Mouse (Mus musculus): Measurements from ENCODE around the gene Gng13. TPM values are rescaled to one million over a fixed set of nuclear protein-coding genes. Genes with fewer than 3 reads are reported as not detected.

Gng13 gene
- total and polyA plus RNA-seq, 3 experiments, result 1.3 to 2.9 TPM; not detected in 1

DNA sequence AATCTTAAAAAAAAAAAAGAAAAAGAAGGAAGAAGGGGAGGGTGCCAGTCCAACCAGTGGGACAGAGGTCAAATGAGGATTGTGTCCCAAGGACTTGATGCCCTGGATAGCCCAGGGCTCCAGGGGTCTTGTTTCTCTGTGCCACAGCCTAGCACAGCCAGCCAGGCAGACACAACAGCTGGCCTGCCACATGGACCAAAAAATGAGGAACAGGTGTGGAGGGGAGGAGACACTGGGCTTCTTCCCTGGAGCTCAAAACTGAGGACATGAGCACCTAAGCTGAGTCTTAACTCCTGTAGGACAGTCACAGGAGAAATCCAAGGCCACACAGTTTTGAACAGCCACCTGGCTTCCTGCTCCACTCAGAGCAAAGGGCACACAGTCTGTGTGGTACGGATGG, 20.7 kb upstream of the Gng13 start:
- no peak overlapping the region for H3K9ac ChIP-seq (ENCODE audit: insufficient read depth, low read depth)
- no peaks in the 10 kb centered on the region for H3K9me3 ChIP-seq (replicated peaks; ENCODE audit: low read length)
- no peak overlapping the region for H3K4me3 ChIP-seq (replicated peaks in 1 of 3; ENCODE audit: low read depth in 2 of 3, low read length in 2 of 3, poor library complexity in 1 of 3)
- in situ Hi-C loops (cut with MboI; ENCODE audit: low pct_ligation_motif_present, low pct_unique_long_range_greater_than_20kb, low sequenced_read_pairs) (loop anchor here (5.0 to 10.0 kb wide), 3 partner anchors 184 to 301 kb away; no protein-coding TSS in a partner anchor), dilution Hi-C loops (cut with MboI; ENCODE audit: extremely low pct_ligation_motif_present, extremely low pct_unique_long_range_greater_than_20kb, low sequenced_read_pairs) (no loop called here)
- DNase-seq (ENCODE audit: extremely low read depth), result no peak
- no peak overlapping the region for H3K4me2 ChIP-seq (ENCODE audit: insufficient read depth, low read depth, poor library complexity, severe bottlenecking)
- no peak overlapping the region for H3K27ac ChIP-seq (ENCODE audit: insufficient read depth, low read depth)
- no peak for TF ChIP-seq SIN3A (IDR thresholded peaks at IDR 0.05; ENCODE audit: low read length)
- TF ChIP-seq TBP (conservative IDR thresholded peaks at IDR 0.05; ENCODE audit: low read depth, low read length), result no peak
- no peak for TF ChIP-seq POLR2A (IDR thresholded peaks at IDR 0.05; ENCODE audit: low read depth, low read length)
- TF ChIP-seq CHD2 (IDR thresholded peaks at IDR 0.05; ENCODE audit: low read length), result no peak
- no peak for TF ChIP-seq MAZ (IDR thresholded peaks at IDR 0.05; ENCODE audit: low read depth, low read length)
- TF ChIP-seq CTCF (conservative IDR thresholded peaks at IDR 0.05 in 1 of 2, IDR thresholded peaks at IDR 0.05 in 1 of 2; ENCODE audit: low read depth in 2 of 2, low read length in 2 of 2), result no peak
- no peak for TF ChIP-seq NELFE (IDR thresholded peaks at IDR 0.05; ENCODE audit: low read depth, low read length)
- TF ChIP-seq USF1 (IDR thresholded peaks at IDR 0.05; ENCODE audit: low read depth, low read length), result no peak
- no peak for TF ChIP-seq POLR2AphosphoS2 (IDR thresholded peaks at IDR 0.05; ENCODE audit: low read depth, low read length)
- no peak for TF ChIP-seq MEF2A (IDR thresholded peaks at IDR 0.05; ENCODE audit: borderline replicate concordance, low read depth, low read length)
- TF ChIP-seq ZKSCAN1 (IDR thresholded peaks at IDR 0.05; ENCODE audit: borderline replicate concordance, low read depth, low read length), result no peak
- TF ChIP-seq MAFK (IDR thresholded peaks at IDR 0.05; ENCODE audit: insufficient replicate concordance, low read length), result no peak
- TF ChIP-seq ELF1 (IDR thresholded peaks at IDR 0.05; ENCODE audit: low read depth, low read length), result no peak
- no peak for TF ChIP-seq ETS1 (conservative IDR thresholded peaks at IDR 0.05; ENCODE audit: low read depth, low read length)
- TF ChIP-seq GABPA (IDR thresholded peaks at IDR 0.05; ENCODE audit: insufficient replicate concordance, low read depth, low read length), result no peak
- no peak for TF ChIP-seq MXI1 (IDR thresholded peaks at IDR 0.05; ENCODE audit: low read depth, low read length)
- TF ChIP-seq HCFC1 (IDR thresholded peaks at IDR 0.05; ENCODE audit: low read depth, low read length), result no peak
- H3K79me2 ChIP-seq (replicated peaks; ENCODE audit: control insufficient read depth, extremely low read depth, insufficient read depth, poor library complexity, severe bottlenecking), result no peaks in the 10 kb centered on the region
- H3K27me3 ChIP-seq (replicated peaks), result peaks cover 50% of the 10 kb centered on the region
- H3K4me1 ChIP-seq (ENCODE audit: control insufficient read depth in 1 of 2, insufficient read depth in 2 of 2), result no peaks in the 10 kb centered on the region
- no peaks in the 10 kb centered on the region for H3K36me3 ChIP-seq (replicated peaks in 1 of 2; ENCODE audit: control insufficient read depth in 1 of 2, insufficient read depth in 1 of 2, low read length in 1 of 2)

DNA sequence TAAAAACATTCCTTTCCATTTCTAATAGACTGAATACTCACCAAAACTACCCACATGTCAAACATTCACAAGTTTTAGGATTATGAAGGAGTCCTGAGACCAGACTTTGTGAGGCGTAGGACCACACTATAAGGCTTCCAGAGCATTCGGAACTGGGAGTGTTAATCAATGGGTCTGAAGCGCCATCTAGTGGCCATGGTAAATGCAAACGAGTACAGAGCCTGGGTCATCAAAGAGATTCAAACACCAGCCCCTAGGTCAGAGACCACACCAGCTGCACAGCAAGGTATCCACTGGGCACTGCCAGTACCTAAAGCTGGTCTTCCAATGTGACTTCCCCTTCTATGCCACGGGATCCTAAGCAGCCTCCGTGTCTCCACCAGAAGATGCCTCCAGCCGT, 18.5 kb upstream of the Gng13 start:
- H3K36me3 ChIP-seq (replicated peaks in 1 of 2; ENCODE audit: control insufficient read depth in 1 of 2, insufficient read depth in 1 of 2, low read length in 1 of 2), result no peaks in the 10 kb centered on the region
- H3K4me1 ChIP-seq (ENCODE audit: control insufficient read depth in 1 of 2, insufficient read depth in 2 of 2), result no peaks in the 10 kb centered on the region
- no peak overlapping the region for H3K27ac ChIP-seq (ENCODE audit: insufficient read depth, low read depth)
- H3K27me3 ChIP-seq (replicated peaks), result peaks cover 47% of the 10 kb centered on the region
- H3K79me2 ChIP-seq (replicated peaks; ENCODE audit: control insufficient read depth, extremely low read depth, insufficient read depth, poor library complexity, severe bottlenecking), result no peaks in the 10 kb centered on the region
- peak; percentile 80 for DNase-seq (ENCODE audit: extremely low read depth)
- dilution Hi-C loops (cut with MboI; ENCODE audit: extremely low pct_ligation_motif_present, extremely low pct_unique_long_range_greater_than_20kb, low sequenced_read_pairs) (no loop called here), in situ Hi-C loops (cut with MboI; ENCODE audit: low pct_ligation_motif_present, low pct_unique_long_range_greater_than_20kb, low sequenced_read_pairs) (loop anchor here (5.0 to 10.0 kb wide), 3 partner anchors 186 to 304 kb away; no protein-coding TSS in a partner anchor)
- no peak overlapping the region for H3K9ac ChIP-seq (ENCODE audit: insufficient read depth, low read depth)
- no peak overlapping the region for H3K4me2 ChIP-seq (ENCODE audit: insufficient read depth, low read depth, poor library complexity, severe bottlenecking)
- no peak overlapping the region for H3K4me3 ChIP-seq (replicated peaks in 1 of 3; ENCODE audit: low read depth in 2 of 3, low read length in 2 of 3, poor library complexity in 1 of 3)
- TF ChIP-seq USF2 (conservative IDR thresholded peaks at IDR 0.05; ENCODE audit: low read depth, low read length) (no peak), CTCF (conservative IDR thresholded peaks at IDR 0.05 in 1 of 2, IDR thresholded peaks at IDR 0.05 in 1 of 2; ENCODE audit: low read depth in 2 of 2, low read length in 2 of 2) (peak; percentile 72 to 96), IRF4 (IDR thresholded peaks at IDR 0.05; ENCODE audit: low read depth, low read length) (peak; percentile 45; the same call in 1 of the 2 replicates), RCOR1 (conservative IDR thresholded peaks at IDR 0.05; ENCODE audit: low read depth, low read length) (no peak), RAD21 (IDR thresholded peaks at IDR 0.05; ENCODE audit: low read depth, low read length) (peak; percentile 96), SMC3 (IDR thresholded peaks at IDR 0.05; ENCODE audit: low read depth, low read length) (peak; percentile 92), ZC3H11A (IDR thresholded peaks at IDR 0.05; ENCODE audit: low read depth, low read length) (peak; percentile 58; the same call in 1 of the 2 replicates)
- no peaks in the 10 kb centered on the region for H3K9me3 ChIP-seq (replicated peaks; ENCODE audit: low read length)

All from CH12.LX (cell line).